Mouse (Mus musculus) gastrocnemius, postnatal 36 days (tissue): ENCODE measurements around the gene Cenpt. TPM values are rescaled to one million over a fixed set of nuclear protein-coding genes. Genes with fewer than 3 reads are reported as not detected.

Source experiments
- DNase-seq, 2 experiments: peaks; one replicate each; pipeline ENCODE4 v3.0.0; 2022
- intact Hi-C: fragments of 180-260 bp; cut with DNase I; formaldehyde crosslinking; loops from one replicate; pipeline ENCODE4 v1.15.1; 2025
- total RNA-seq, 2 experiments: library from RNA; stranded (reverse); gene quantifications; 2 replicates each; pipeline ENCODE4 v1.2.3; 2021

Cenpt gene
- total RNA-seq, 2 experiments from 2014 or later = 1.1 to 1.2 TPM

DNA sequence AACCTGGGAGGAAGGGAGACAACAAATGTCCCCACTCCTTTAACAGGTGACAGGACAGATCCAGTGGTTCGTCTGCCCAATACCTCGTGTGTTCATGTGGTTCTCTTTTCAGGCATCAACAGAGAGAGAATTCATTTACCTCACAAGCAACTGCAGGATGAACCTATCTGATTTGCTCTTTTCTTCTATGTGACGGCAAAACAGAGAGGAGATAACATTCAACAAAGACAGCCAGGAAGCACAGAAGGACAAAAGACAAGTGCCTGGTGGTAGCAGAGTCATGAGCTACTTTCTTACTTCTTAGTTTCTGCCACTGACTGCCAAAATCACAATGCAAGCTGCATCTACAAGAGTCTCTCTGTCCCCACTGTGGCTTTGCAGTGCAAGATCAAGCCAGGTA is 41.5 kb downstream of the Cenpt start:
- intact Hi-C loops = no loop called here
- DNase-seq = no peak

DNA sequence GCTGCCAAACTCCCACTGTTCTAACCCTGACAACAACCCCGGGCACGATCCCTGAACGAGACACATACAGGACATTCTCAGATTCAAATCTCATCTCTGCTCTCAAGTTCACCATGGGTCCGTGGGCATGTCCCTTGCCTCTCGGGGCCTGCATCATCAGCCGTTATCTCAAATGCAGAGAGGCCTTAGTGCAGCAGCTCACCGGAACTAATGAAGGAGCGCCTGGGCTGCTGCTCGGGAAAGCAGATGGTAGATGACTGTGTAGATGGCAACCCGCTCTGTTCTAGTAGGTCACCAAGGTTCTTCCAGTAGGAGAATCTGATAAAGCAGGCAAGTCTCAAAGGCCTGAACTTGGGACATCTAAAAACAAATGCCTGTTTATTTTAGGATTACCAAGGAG is 42.0 kb downstream of the Cenpt start:
- intact Hi-C loops = no loop called here
- no peak for DNase-seq

DNA sequence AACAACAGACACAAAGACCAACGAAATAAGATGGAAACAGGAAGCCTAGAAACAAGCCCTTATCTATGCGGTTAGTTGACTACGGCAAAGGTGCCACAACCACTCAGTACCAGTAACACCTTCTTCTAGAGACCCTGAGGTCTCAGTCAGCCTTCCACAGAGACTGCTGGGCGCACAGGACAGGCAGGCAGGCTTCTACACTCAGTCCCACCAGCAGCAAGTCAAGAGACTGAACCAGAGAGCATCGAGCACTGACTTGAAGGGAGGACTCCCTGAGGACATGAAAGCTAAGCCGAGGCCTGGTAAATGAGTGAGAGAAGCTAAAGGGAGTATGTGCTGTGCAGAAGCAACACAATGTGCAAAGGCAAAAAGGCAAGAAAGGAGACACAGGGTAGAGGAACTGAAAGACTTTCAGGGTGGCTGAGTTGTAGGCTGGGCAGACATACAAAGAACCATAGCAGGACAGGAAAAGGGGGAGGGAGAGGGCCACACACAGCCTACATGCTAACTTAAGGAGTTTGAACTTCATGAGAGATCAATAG is 42.8 kb downstream of the Cenpt start:
- intact Hi-C loops = no loop called here
- DNase-seq = no peak

DNA sequence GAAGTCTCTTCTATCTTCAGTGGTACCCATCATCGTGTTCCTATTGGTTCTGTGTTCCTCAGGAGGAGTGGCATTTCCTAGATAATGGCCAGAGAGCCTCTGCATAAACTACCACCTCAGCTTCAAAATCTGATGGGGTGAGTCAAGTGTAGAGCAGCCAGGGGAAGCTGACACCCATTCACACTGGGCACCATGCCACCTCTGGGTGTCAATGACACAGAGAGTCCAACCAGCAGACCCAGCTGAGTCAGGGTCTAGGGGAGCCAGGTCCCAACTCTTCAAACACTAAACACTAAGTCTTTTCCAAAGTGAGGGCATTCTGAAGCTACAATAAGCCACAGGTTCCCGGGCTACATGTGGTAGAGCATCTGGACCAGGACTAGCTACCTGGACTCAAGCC is 44.6 kb downstream of the Cenpt start:
- intact Hi-C loops = no loop called here
- DNase-seq = peak in 1 of 2 experiments; percentile 60

DNA sequence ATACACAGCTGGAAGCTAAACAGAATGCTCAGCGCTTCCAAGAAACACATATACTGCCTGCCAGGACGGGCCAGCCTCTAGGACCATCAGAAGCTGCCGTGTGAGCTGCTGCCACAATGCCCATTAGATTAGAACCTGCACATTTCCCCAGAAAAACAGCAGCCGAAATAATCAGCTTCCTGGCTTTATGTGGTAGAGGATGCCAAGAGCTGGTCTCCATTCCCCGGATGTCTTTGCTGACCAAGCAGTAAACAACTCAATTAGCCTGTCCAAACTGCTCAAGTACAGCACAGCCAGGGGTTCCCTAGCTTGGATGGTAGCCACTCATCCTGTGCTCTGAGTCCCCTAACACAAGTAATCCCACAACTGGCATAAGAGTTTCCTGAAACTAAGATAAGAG is 45.3 kb downstream of the Cenpt start:
- intact Hi-C loops = no loop called here
- DNase-seq = no peak

DNA sequence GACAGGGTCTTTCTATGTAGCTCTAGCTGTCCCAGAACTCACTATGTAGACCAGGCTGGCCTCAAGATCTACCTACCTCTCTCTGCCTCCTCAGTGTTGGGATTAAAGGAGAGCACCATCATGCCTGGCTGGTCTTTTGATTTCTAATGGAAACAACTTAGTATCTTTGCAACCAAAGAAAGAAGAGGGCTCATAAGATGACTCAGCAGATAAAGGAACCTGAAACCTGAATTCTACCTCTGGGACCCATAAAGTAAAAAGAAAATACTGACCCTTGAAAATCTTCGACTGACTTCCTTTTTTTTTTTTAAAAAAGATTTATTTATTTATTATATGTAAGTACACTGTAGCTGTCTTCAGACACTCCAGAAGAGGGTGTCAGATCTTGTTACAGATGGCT is 47.1 kb downstream of the Cenpt start:
- intact Hi-C loops = no loop called here

DNA sequence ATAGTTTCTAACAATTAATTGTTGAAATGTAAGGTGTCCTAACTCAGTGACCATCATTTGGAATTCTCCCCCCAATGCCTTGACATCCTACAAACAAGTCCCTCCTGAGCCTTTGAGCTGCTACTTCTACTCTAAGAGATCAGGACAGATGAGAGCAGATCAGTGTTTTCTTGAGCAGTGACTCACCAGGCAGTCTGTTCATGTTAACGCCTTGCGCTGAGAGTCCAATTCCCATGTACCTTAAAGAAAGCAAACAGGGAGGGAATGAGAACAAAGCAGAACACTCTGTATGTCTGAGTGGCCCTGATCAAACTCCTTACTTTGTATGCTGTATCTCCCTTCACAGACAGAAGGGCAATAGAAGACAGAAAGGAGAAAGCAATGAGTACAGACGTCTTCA is 47.7 kb downstream of the Cenpt start:
- DNase-seq = no peak

More for the DNA sequence above, 47.1 kb downstream of the Cenpt start:
- DNase-seq = no peak

DNA sequence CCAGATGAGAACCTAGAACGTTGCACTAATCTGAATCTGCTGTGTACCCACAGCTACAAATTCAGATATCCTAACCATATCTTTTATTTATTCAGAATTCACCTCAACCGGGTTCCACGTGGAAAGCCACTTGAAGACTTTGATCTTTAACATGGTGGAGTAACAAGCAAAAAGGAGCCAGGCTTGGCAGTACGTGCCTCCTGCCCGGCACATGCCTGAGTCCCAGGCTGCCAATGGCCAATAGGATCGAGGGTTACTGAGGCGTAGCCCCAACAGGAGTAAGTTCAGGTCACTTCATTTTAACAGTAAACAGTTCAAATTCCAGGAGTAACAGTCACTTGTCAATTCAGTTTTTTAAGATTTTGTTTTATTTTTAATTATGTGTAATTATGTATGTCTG is 48.3 kb downstream of the Cenpt start:
- intact Hi-C loops = no loop called here
- no peak for DNase-seq

More for the DNA sequence above, 47.7 kb downstream of the Cenpt start:
- intact Hi-C loops = no loop called here

DNA sequence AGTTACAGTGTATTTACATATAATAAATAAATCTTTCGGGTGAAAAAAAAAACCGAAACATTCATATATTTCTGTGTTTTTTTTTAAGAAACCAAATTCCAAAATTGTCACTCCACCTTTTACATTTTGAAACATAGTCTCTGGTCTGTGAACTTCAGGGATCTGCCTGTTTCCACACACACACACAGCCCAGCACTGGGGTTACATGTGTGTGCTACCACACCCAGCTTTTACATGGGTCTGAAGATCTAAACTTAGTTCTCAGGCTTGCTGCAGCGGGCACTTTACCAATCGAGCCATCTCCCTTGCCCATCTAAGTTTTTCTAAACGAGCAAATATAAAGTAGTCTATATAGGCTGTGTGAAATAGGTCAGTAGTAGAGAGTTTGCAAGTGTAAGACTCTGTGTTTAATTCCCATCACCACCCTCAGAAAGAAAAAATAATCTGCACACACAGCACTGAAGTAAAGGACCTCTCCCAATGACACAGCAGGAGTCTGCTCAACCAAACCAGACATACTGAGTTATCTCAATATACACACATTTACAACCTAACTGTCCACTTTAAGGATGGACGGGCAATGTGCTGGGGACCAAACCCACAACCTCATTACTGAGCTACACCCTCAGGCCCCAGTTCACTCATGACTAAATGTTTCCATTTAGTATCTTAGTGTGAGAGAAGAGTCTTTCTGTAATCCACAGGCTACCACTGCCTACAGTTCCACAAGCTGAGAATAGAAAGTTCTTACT is 51.7 kb downstream of the Cenpt start:
- DNase-seq = no peak
- intact Hi-C loops = no loop called here

DNA sequence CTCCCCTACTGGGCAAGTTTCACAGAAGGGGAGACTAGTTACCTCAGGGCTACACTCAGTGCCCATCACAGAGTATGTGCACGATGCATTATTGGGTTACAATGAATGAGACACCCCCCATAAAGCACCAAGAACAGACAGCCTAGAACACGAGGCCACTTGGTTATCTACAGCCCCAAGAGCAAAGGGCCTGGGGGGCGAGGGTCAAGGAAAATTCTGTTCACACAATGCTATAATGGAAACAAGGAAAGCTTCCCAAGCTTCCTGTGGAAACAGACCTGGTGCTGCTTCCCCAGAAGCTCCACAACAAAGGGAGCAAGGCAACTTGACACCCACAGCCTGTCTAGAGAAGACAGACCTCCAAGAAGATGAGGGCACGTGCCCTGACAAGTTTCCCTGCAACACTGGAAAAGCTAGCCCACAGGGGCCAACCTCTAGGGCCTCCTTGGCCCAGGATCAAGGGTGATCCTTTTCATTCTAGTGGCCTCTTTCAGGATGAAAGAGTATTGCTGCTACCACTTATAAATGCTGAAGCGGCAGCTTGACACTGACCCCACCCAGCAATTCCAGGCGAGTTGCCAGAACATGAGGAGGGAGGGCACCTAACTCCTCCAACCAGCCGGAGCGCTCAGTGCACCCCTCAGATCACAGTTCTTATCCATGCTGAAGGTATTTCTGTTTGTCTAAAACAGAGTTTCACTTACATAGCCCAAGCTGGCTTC is 53.8 kb downstream of the Cenpt start:
- intact Hi-C loops = no loop called here
- peak; percentile 65 to 79 for DNase-seq

DNA sequence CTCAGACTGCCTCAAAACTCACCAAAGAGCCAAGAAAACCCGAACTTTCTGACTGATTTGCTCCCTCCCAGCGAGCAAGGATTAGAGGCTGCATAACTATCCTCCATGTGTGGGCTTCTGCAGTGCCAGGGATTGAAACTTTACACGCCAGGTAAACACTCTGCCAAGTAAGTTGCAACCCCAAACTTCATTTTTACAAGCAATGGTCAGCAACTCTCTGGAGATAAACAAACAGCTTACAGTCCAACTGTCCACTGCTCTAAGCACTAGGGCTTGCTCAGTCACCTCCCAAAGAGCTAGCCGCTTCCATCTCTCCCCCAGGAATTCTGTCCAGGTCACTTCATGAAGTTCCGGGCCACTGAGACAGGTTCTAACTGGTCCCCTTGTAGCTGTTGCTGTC is 54.7 kb downstream of the Cenpt start:
- intact Hi-C loops = no loop called here
- DNase-seq = no peak

DNA sequence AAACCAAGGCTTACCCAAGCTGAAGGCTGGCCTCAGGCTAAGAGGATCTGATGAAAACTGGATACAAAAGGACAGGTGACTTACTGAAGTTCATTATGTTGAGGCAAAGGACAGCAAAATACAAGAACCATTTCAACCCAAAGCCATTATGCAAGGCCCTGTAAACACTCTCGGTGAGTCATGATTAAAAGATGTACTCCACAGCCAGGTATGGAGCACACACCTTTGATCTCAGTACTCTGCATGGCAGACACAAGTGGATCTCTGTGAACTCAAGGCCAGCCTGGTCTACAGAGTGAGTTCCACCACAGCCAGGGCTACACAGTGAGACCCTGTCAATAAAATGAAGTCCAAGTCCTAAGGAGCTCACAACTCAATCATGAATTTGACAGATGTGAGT is 57.3 kb downstream of the Cenpt start:
- DNase-seq = no peak
- intact Hi-C loops = no loop called here

Other genes with a start within 250 kb of the Cenpt start
- gene Ripor1, start 248.0 kb downstream of the Cenpt start, total RNA-seq = 10 to 100 TPM; 15.1 to 18.2 TPM
- gene Ctcf, start 216.7 kb downstream of the Cenpt start, total RNA-seq = 10 to 100 TPM; 27.0 to 29.9 TPM
- gene Agrp, start 215.9 kb downstream of the Cenpt start, total RNA-seq = under 1 TPM in 1 of 2 experiments, not detected in 1; 0.56 TPM
- gene Carmil2, start 167.0 kb downstream of the Cenpt start, total RNA-seq = 1 to 10 TPM in 1 of 2 experiments, not detected in 1; 1.1 TPM
- gene Acd, start 152.2 kb downstream of the Cenpt start, total RNA-seq = 1 to 10 TPM; 6.6 to 6.7 TPM
- gene Pard6a, start 152.1 kb downstream of the Cenpt start, total RNA-seq = 1 to 10 TPM; 4.7 to 6.7 TPM
- gene 4933405L10Rik, start 145.6 kb downstream of the Cenpt start, total RNA-seq = not detected
- 1 to 10 TPM in 1 of 2 experiments, under 1 TPM in 1; 0.48 to 1.2 TPM for gene Enkd1, start 145.1 kb downstream of the Cenpt start, total RNA-seq
- gene Gfod2, start 94.6 kb downstream of the Cenpt start, total RNA-seq = 1 to 10 TPM; 6.6 to 6.8 TPM
- gene Ranbp10, start 25.9 kb downstream of the Cenpt start, total RNA-seq = 10 to 100 TPM; 19.7 to 22.0 TPM
- gene Tsnaxip1, start 25.5 kb downstream of the Cenpt start, total RNA-seq = not detected
- 10 to 100 TPM; 19.0 TPM for gene Thap11, start 1.9 kb upstream of the Cenpt start, total RNA-seq
- 10 to 100 TPM; 38.4 to 52.9 TPM for gene Nutf2, start 7.3 kb upstream of the Cenpt start, total RNA-seq
- gene Edc4, start 27.6 kb upstream of the Cenpt start, total RNA-seq = 10 to 100 TPM; 17.6 to 20.1 TPM
- gene Nrn1l, start 40.3 kb upstream of the Cenpt start, total RNA-seq = under 1 TPM in 1 of 2 experiments, not detected in 1; 0.59 TPM
- gene Pskh1, start 47.2 kb upstream of the Cenpt start, total RNA-seq = 10 to 100 TPM in 1 of 2 experiments, 1 to 10 TPM in 1; 9.5 to 11.5 TPM
- gene Ctrl, start 80.6 kb upstream of the Cenpt start, total RNA-seq = not detected
- 10 to 100 TPM; 15.7 to 24.2 TPM for gene Psmb10, start 85.2 kb upstream of the Cenpt start, total RNA-seq
- gene Lcat, start 90.1 kb upstream of the Cenpt start, total RNA-seq = under 1 TPM in 1 of 2 experiments, not detected in 1; 0.25 TPM
- 10 to 100 TPM; 11.2 to 17.7 TPM for gene Slc12a4, start 112.8 kb upstream of the Cenpt start, total RNA-seq
- not detected for gene Dpep3, start 126.2 kb upstream of the Cenpt start, total RNA-seq
- 1 to 10 TPM; 9.7 to 10.0 TPM for gene Dus2, start 138.1 kb upstream of the Cenpt start, total RNA-seq
- not detected for gene Dpep2nb, start 152.7 kb upstream of the Cenpt start, total RNA-seq
- gene Ddx28, start 158.6 kb upstream of the Cenpt start, total RNA-seq = 1 to 10 TPM; 8.2 to 9.6 TPM
- 10 to 100 TPM; 19.5 to 22.8 TPM for gene Nfatc3, start 205.6 kb upstream of the Cenpt start, total RNA-seq